Mouse (Mus musculus): ENCODE measurements around the gene Dbi.

GRCm38 (mm10) chr1:120100456-120101226 is 20.2 kb downstream of the Dbi start:
- no peak for TF ChIP-seq CTCF (IDR thresholded peaks at IDR 0.05; ENCODE audit: low read depth)
- peak; percentile 75 for TF ChIP-seq EP300 (IDR thresholded peaks at IDR 0.05; ENCODE audit: low read depth)
